Mouse (Mus musculus) olfactory bulb, adult 2 months (tissue): ENCODE data around the gene Tmem107. TPM values are rescaled to one million over a fixed set of nuclear protein-coding genes. Genes with fewer than 3 reads are reported as not detected.

Experiments used
- H3K27ac ChIP-seq: fragments of 200-500 bp; 2 replicates; pipeline ENCODE4 v1.5.1; 2012; ENCODE audit warnings: low read depth, low read length; ENCODE audit not compliant: insufficient read depth
- H3K4me1 ChIP-seq: fragments of 200-500 bp; 2 replicates; pipeline ENCODE4 v1.6.1; 2012; ENCODE audit warnings: low read length; ENCODE audit not compliant: control insufficient read depth, insufficient read depth
- H3K4me3 ChIP-seq: fragments of 200-500 bp; 2 replicates; pipeline ENCODE4 v1.5.1; 2012; ENCODE audit warnings: mild to moderate bottlenecking, low read depth, low read length, moderate library complexity; ENCODE audit not compliant: insufficient read depth
- CTCF ChIP-seq: fragments of 200-500 bp; IDR thresholded peaks from 2 replicates; pipeline ENCODE4 v1.5.1; 2012; ENCODE audit warnings: low read depth, mild to moderate bottlenecking, low read length, moderate library complexity; ENCODE audit not compliant: insufficient read depth
- POLR2A ChIP-seq: fragments of 200-500 bp; IDR thresholded peaks from 2 replicates; pipeline ENCODE4 v1.6.1; 2012; ENCODE audit warnings: mild to moderate bottlenecking, low read depth, low read length, moderate library complexity; ENCODE audit not compliant: insufficient read depth
- WGBS: fragments of 180-500 bp; shearing (Covaris S2); methylation state at CpG from one replicate; pipeline ENCODE4 v1.1.7; 2018; 5-methylcytosine and 5-hydroxymethylcytosine counted together
- polyA plus RNA-seq: library from polyadenylated mRNA; stranded (reverse); fragments of >200 nt; gene quantifications from 2 replicates; pipeline ENCODE4 v1.2.4, GENCODE M21; 2012; ENCODE audit warnings: low replicate concordance; ENCODE audit not compliant: missing spikeins, insufficient read depth, insufficient read length

The Tmem107 gene
- polyA plus RNA-seq, 1 experiment: not detected

DNA sequence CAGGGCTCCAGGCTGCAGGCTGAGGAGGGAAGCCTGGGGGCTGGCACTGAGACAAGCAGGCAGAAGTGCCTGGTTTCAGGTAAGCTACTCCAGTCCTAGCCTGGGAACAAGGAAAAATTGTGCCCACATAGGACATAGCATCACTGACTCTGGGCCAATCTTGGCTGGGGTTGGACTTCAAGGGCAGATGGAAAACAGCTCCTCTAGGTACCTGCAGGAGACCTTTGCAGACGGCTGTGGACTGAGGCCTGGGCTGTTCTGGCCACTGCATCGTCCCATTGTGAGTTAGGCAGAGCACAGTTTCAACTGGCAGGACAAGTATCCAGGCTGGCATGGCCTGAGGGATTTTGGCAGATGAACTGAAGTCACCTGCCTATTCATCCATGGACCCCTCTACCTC lies 35.2 kb downstream of the Tmem107 start:
- TF ChIP-seq POLR2A: no peak
- TF ChIP-seq CTCF: no peak

DNA sequence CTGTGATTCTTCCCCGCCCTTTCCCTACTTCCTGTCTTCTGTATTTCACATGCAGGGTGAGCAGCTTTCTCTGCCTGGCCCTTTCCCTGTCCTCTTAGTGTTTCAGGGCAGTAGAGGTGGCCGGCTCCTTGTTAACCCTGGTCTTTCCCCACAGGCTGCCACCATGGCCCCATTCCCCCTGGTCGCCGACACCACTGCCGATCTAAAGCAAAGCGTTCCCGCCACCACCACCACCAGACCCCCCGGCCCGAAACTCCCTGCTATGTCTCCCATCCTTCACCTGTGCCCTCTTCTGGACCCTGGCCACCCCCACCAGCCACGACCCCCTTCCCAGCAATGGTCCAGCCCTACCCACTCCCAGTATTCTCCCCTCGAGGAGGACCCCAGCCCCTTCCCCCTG lies 35.7 kb downstream of the Tmem107 start:
- WGBS: 87% methylated on average over 11 of the region's 11 CpGs
- Histone ChIP-seq H3K4me3 (no peak overlapping the region), H3K4me1 (peaks cover 41% of the 10 kb centered on the region), H3K27ac (no peak overlapping the region)
- no peak for TF ChIP-seq POLR2A
- TF ChIP-seq CTCF: no peak

More for the DNA sequence above, 35.2 kb downstream of the Tmem107 start:
- Histone ChIP-seq H3K4me3 (no peak overlapping the region), H3K4me1 (peaks cover 46% of the 10 kb centered on the region), H3K27ac (no peak overlapping the region)
- 84% methylated on average over 2 of the region's 2 CpGs for WGBS

DNA sequence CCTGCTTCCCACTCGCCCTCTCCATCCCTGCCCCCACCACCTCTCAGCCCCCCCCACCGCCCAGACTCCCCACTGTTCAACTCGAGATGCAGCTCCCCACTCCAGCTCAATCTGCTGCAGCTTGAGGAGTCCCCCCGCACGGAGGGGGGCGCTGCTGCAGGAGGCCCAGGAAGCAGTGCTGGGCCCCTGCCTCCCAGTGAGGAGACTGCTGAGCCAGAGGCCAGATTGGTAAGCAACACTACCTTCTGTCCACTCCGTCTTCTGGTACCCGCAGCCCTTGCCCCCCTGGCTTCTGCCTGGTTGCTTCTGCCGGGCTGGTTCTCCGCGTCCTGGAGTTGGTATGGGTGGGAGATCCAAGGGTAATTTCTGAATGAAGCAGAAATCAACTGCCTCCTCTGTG lies 36.2 kb downstream of the Tmem107 start:
- H3K4me3 ChIP-seq: no peak overlapping the region
- TF ChIP-seq CTCF (no peak), POLR2A (no peak)
- 80% methylated on average over 11 of the region's 11 CpGs for WGBS
- no peak overlapping the region for H3K27ac ChIP-seq
- peaks cover 37% of the 10 kb centered on the region for H3K4me1 ChIP-seq

DNA sequence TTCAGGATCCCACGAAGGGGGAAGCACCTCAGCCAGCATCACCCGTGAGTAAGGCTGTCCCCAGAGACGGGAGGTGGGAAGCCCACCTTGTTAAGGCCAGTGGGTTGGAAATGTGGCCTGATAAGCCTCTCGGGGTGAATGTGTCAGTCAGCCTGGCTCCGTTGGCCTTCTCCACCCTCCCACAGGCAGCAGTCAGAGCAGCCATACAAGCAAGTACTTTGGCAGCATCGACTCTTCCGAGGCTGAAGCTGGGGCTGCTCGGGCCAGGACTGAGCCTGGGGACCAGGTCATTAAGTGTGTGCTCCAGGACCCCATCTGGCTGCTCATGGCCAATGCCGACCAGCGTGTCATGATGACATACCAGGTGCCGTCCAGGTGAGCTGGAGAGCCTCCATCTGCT lies 37.1 kb downstream of the Tmem107 start:
- no peak for TF ChIP-seq CTCF
- no peak overlapping the region for H3K27ac ChIP-seq
- no peak overlapping the region for H3K4me3 ChIP-seq
- peaks cover 29% of the 10 kb centered on the region for H3K4me1 ChIP-seq
- WGBS: 89% methylated on average over 11 of the region's 11 CpGs

DNA sequence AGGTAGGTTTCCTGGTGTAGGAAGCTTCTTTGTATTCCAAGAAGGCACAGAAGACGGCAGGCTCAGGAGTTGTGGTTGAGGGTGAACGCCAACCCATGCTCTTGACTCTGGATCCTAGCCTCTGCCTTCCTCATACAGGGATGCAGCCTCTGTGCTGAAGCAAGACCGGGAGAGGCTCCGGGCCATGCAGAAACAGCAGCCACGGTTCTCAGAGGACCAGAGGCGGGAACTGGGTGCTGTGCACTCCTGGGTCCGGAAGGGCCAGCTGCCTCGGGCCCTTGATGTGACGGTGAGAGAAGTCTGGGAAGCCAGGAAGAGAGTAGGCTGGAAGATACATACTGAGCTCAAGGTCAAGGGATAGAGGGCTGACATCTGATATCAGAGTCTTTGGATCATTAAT lies 37.6 kb downstream of the Tmem107 start:
- no peak overlapping the region for H3K27ac ChIP-seq
- H3K4me1 ChIP-seq: peaks cover 23% of the 10 kb centered on the region
- whole genome bisulfite sequencing: 91% methylated on average over 9 of the region's 9 CpGs
- TF ChIP-seq POLR2A: no peak
- no peak for TF ChIP-seq CTCF
- no peak overlapping the region for H3K4me3 ChIP-seq

DNA sequence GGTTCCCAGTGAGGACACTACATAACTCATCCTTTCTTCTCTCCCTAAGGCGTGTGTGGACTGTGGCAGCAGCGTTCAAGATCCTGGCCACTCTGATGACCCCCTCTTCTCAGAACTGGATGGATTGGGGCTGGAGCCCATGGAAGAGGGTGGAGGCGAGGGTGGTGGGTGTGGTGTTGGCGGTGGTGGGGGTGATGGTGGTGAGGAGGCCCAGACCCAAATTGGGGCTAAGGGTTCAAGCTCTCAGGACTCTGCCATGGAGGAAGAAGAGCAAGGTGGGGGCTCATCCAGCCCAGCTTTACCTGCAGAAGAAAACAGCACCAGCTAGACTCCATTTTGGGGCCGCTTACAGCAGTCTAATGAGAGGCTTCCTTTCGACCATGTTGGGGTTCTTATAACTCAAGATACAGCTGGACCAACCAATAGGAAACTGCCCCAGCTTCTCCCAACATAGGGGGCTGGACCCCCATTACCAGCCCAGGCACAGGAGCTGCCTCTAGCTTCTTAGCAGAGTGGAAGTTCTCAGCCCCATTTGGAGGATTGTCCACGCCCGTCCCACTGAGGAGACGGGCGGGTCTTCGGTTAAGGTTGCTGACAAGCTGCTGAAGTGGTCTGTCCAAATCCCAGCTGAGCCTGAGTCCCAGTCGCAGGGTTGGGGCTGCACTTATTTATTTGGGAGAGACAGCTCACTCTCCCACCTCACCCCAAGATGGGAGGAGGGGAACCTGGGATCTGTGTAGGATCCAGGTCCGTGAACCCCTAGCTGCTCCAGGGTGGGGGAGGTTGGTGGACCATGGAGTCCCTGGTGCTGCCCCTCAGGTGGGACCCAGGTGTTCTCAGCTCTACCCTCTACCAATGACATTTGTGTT lies 38.7 kb downstream of the Tmem107 start:
- TF ChIP-seq POLR2A (no peak), CTCF (no peak)
- WGBS: 85% methylated on average over 13 of the region's 13 CpGs
- H3K4me1 ChIP-seq: peaks cover 13% of the 10 kb centered on the region
- no peak overlapping the region for H3K4me3 ChIP-seq
- no peak overlapping the region for H3K27ac ChIP-seq

DNA sequence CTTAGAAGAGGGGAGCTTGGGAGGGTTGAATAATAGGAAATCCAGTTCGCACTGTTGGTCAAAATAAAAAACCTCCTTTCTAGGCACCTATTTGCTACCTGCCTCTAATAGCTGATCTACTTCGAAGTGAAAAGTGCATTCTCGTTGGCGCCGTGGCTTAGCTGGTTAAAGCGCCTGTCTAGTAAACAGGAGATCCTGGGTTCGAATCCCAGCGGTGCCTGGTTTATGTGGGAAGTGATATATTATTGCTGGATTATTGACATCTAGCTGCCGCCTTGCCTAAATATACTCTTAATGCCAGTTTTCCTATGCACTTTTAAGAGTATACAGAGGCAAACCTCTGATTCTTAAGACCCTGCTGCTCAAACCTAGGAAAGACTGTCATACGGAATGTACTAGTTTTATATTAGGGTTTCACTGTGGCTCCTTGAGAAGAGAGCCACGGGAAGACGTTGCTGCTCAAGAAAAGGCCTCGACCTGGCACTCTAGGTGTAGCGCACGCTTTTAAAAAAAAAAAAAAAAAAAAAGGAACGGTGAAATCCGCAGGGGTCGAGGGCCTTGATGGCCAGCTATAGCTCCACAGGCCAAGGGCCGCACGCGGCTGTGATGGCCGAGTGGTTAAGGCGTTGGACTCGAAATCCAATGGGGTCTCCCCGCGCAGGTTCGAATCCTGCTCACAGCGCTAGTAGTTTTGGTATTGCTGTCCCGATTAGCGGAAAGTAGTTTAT lies 39.9 kb downstream of the Tmem107 start:
- Histone ChIP-seq H3K4me3 (peak overlapping the region; percentile 38), H3K4me1 (peaks cover 7% of the 10 kb centered on the region), H3K27ac (no peak overlapping the region)
- no peak for TF ChIP-seq POLR2A
- no peak for TF ChIP-seq CTCF
- 3% methylated on average over 30 of the region's 30 CpGs for WGBS

DNA sequence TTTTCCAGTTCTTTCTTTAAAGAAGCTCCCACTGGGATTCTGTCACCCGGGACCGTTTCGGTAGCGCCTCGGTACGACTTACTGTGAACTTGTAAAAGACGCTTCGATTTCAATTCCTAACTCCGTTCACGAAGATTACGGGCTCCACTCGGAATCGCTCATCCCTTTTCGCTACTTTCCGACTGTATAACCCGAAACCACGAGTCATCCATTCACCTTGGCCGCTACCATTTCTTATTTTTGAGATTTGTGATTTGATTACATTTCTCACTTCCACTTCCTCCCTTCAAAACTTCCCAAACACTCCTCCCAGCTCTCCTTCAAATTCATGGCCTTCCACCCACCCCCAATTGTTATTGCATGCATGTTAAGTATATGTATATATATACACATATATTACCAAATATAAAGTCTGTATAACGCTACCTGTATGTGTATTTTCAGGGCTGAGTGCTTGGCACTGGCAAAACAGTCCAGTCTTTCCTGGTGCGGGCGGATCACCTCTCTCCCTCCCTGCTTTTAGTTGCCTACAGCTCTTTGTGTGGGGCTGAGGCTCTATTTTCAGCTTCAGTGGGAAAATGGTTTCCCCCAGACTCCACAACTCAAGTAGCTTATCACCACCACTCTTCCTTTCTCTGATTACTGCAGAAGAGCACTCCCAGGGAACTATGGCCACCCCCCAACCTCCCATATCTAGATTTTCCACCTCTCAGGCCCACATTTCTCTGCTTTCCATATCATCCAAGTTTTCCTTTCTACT lies 40.6 kb downstream of the Tmem107 start:
- WGBS: 13% methylated on average over 21 of the region's 21 CpGs

DNA sequence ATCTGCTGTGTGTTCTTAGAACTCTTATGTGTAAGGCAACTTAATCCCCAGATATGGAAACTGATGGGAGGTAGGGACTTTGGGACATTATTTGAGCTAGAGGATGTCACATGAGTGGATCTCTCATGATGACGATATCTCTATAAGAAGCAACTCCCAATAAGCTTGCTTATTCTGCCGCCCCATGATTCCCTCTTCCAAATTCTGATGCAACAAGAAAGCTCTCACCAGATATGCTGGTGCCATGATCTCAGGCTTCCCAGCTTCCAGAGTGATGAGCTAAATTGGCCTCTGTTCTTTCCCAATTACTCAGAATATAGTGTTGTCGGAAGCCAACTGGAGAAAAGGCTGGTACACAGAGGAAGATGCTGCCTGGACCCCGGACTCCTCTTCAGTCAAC lies 41.3 kb downstream of the Tmem107 start:
- Histone ChIP-seq H3K27ac (no peak overlapping the region), H3K4me3 (no peak overlapping the region), H3K4me1 (peaks cover 6% of the 10 kb centered on the region)
- no peak for TF ChIP-seq CTCF
- no peak for TF ChIP-seq POLR2A
- WGBS: 65% methylated on average over 4 of the region's 4 CpGs

More for the DNA sequence above, 40.6 kb downstream of the Tmem107 start:
- Histone ChIP-seq H3K4me1 (peaks cover 7% of the 10 kb centered on the region), H3K27ac (no peak overlapping the region), H3K4me3 (peak overlapping the region; percentile 38; the same call in 1 of the 2 replicates)
- TF ChIP-seq CTCF (no peak), POLR2A (no peak)
